In genomic region chr8:110646064-110646463, GRCm38 (mm10) we compare ENCODE assay signal across 9 mouse cellular contexts. TPM values are rescaled to one million over a fixed set of nuclear protein-coding genes. Genes with fewer than 3 reads are reported as not detected.
DNase-seq lines count a peak whose midpoint lies in the region; ATAC-seq and TF ChIP-seq lines count a peak whose summit lies in the region.
"Had no signal": no experiment of that assay in that cellular context is flagged by ENCODE, and none has a peak within 500 bp of the region (broad histone marks: within the 10 kb centered on the region; RNA-seq: fewer than 3 reads in every experiment).

No protein-coding gene starts in this region.

- H3K27ac ChIP-seq in forebrain, embryonic 11.5 days (ENCODE audit: low read depth, low read length), result no peak overlapping the region
- no peak overlapping the region for H3K27ac ChIP-seq in heart, embryonic 15.5 days
- no peak overlapping the region for H3K27ac ChIP-seq in lung, embryonic 14.5 days (ENCODE audit: low read depth)
- H3K27ac ChIP-seq: limb, embryonic 12.5 days had no signal

- peak; percentile 66; the same call in 1 of the 2 replicates for ATAC-seq in forebrain, embryonic 11.5 days (replicated peaks; ENCODE audit: low FRiP score)
- peak; percentile 58; the same call in 1 of the 2 replicates for ATAC-seq in heart, embryonic 15.5 days (replicated peaks; ENCODE audit: insufficient number of reproducible peaks, insufficient read depth, low FRiP score, low read depth)
- ATAC-seq in lung, embryonic 14.5 days (ENCODE audit: insufficient read depth), result peak; percentile 81
- no peak for ATAC-seq in inflammation-experienced regulatory T-cells, adult 6 months

- H3K9me3 ChIP-seq in forebrain, embryonic 11.5 days (ENCODE audit: control insufficient read depth, low read length), result no peaks in the 10 kb centered on the region
- no peaks in the 10 kb centered on the region for H3K9me3 ChIP-seq in heart, embryonic 15.5 days (replicated peaks)
- H3K9me3 ChIP-seq in lung, embryonic 14.5 days (ENCODE audit: low read depth, low read length), result no peaks in the 10 kb centered on the region
- H3K9me3 ChIP-seq: limb, embryonic 12.5 days had no signal

- no peaks in the 10 kb centered on the region for H3K4me1 ChIP-seq in forebrain, embryonic 11.5 days (replicated peaks; ENCODE audit: control insufficient read depth, insufficient read depth, low read length)
- H3K4me1 ChIP-seq in heart, embryonic 15.5 days (replicated peaks), result peaks cover 12% of the 10 kb centered on the region
- no peaks in the 10 kb centered on the region for H3K4me1 ChIP-seq in lung, embryonic 14.5 days (ENCODE audit: insufficient read depth)
- H3K4me1 ChIP-seq: limb, embryonic 12.5 days had no signal

- TF ChIP-seq CTCF in lung, embryonic 14.5 days (IDR thresholded peaks at IDR 0.05; ENCODE audit: low read depth), result peak; percentile 95

- no peak overlapping the region for H3K4me3 ChIP-seq in forebrain, embryonic 11.5 days (ENCODE audit: low read depth, low read length)
- no peak overlapping the region for H3K4me3 ChIP-seq in heart, embryonic 15.5 days
- no peak overlapping the region for H3K4me3 ChIP-seq in lung, embryonic 14.5 days (ENCODE audit: low read depth, low read length)
- H3K4me3 ChIP-seq: limb, embryonic 12.5 days had no signal

- H3K36me3 ChIP-seq in forebrain, embryonic 11.5 days (ENCODE audit: control insufficient read depth, insufficient read depth, low read length), result no peaks in the 10 kb centered on the region; the same call in 1 of the 2 replicates
- H3K36me3 ChIP-seq in heart, embryonic 15.5 days, result 0 out of 2 replicates have a peak, but pooled peaks cover 6% of the 10 kb centered on the region
- H3K36me3 ChIP-seq in lung, embryonic 14.5 days (ENCODE audit: insufficient read depth), result peaks cover 29% of the 10 kb centered on the region; the same call in 1 of the 2 replicates

- DNase-seq in NIH3T3 (ENCODE audit: low read depth), result peak; percentile 86
- DNase-seq in c-Kit-positive CD71-negative TER-119-negative erythroid progenitor cells, embryonic 14.5 days (ENCODE audit: low read depth), result peak; percentile 19
- DNase-seq in forebrain, embryonic 11.5 days (ENCODE audit: low spot score), result peak; percentile 77
- peak; percentile 74 for DNase-seq in kidney, postnatal 14 days
- peak; percentile 85 for DNase-seq in lung, embryonic 14.5 days
- DNase-seq in right cerebral cortex, postnatal 14 days, result peak; percentile 81

- 34% methylated on average over 6 of the region's 6 CpGs for WGBS in forebrain, embryonic 11.5 days
- WGBS in heart, embryonic 15.5 days, result 29% methylated on average over 6 of the region's 6 CpGs
- WGBS in lung, embryonic 14.5 days, result 24% methylated on average over 6 of the region's 6 CpGs

- H3K9ac ChIP-seq in forebrain, embryonic 11.5 days (ENCODE audit: low read length), result no peak overlapping the region
- H3K9ac ChIP-seq in heart, embryonic 15.5 days, result no peak overlapping the region
- H3K9ac ChIP-seq in lung, embryonic 14.5 days, result no peak overlapping the region
- H3K9ac ChIP-seq: limb, embryonic 12.5 days had no signal

- no peak overlapping the region for H3K4me2 ChIP-seq in forebrain, embryonic 11.5 days (ENCODE audit: low read depth, low read length, severe bottlenecking)
- no peak overlapping the region for H3K4me2 ChIP-seq in heart, embryonic 15.5 days
- no peak overlapping the region for H3K4me2 ChIP-seq in lung, embryonic 14.5 days
- H3K4me2 ChIP-seq: limb, embryonic 12.5 days had no signal

- no peaks in the 10 kb centered on the region for H3K27me3 ChIP-seq in forebrain, embryonic 11.5 days (ENCODE audit: control insufficient read depth, insufficient read depth, low read length)
- no peaks in the 10 kb centered on the region for H3K27me3 ChIP-seq in heart, embryonic 15.5 days
- no peaks in the 10 kb centered on the region for H3K27me3 ChIP-seq in lung, embryonic 14.5 days (ENCODE audit: insufficient read depth, low read length)
- H3K27me3 ChIP-seq: limb, embryonic 12.5 days had no signal

RNA-seq across cellular contexts. Expression of gene Vac14, which starts 27.7 kb away (rescaled TPM):
- polyA plus RNA-seq in forebrain, embryonic 11.5 days (2014; fragmentation: Nextera tagmentation; extraction: Ambion mirVana), result 31.8 and 37.3 TPM in 2 replicates
- 12.6 and 17.5 TPM in 2 replicates for polyA plus RNA-seq in heart, embryonic 15.5 days (2015; fragmentation: Nextera tagmentation; extraction: Ambion mirVana)
- polyA plus RNA-seq in lung, embryonic 14.5 days (2014; fragmentation: Nextera tagmentation; extraction: Ambion mirVana), result 23.3 and 25.2 TPM in 2 replicates
- polyA plus RNA-seq in inflammation-experienced regulatory T-cells, adult 6 months (2017; shearing (Covaris generic)), result 1 to 10 TPM; 5.6 to 7.8 (median 6.3) TPM

Comparison
In these comparisons a context has a peak if more than half of its experiments do, and no peak if none do; other contexts are left out.
1. DNase-seq: peak in every context shown above with its lines; median percentile 86 in NIH3T3; 85 in lung, embryonic 14.5 days; 81 in right cerebral cortex, postnatal 14 days; 77 in forebrain, embryonic 11.5 days; 74 in kidney, postnatal 14 days; 19 in c-Kit-positive CD71-negative TER-119-negative erythroid progenitor cells, embryonic 14.5 days.